Mouse (Mus musculus): ENCODE measurements around the gene Fbln5.

DNA sequence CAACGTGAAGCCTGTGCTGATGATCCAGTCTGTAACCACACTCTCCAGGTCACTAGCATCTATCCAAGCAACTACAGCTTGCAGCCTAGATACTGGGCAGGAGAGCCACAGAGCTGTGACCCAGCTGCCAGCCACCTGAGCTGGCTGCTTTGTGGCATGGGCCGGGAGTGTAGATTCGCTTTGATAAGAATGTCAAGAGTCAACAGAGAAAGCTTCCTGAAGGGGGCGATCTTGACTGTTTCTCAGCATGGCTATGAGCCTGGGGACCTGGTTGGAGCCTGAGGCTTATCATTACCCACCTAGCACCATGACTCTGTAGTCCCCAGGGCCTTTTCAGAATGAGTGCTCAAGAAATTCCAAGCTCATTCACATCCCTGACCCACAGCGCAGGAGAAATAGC, 2.0 kb downstream of the Fbln5 start:
- TF ChIP-seq POLR2A (IDR thresholded peaks at IDR 0.05; ENCODE audit: extremely low read depth, insufficient read depth, low read length) = no peak
- TF ChIP-seq CTCF (IDR thresholded peaks at IDR 0.05; ENCODE audit: low read depth, low read length) = 0 out of 2 replicates have a peak, but pooled peaks have one; percentile 4
